Mouse (Mus musculus) leukemia stem cell, adult 10-12 weeks (primary cell): Measurements from ENCODE around the gene Fbxl4. TPM values are rescaled to one million over a fixed set of nuclear protein-coding genes. Genes with fewer than 3 reads are reported as not detected.

Source experiments
- polyA plus RNA-seq: library from polyadenylated mRNA; stranded (reverse); fragments of >175 nt; gene quantifications from 2 replicates; pipeline ENCODE4 v1.2.3, GENCODE M21; 2012; ENCODE audit warnings: low replicate concordance

The Fbxl4 gene
- 6.2 TPM in 1 of 2 replicates, not detected in the other for polyA plus RNA-seq

DNA sequence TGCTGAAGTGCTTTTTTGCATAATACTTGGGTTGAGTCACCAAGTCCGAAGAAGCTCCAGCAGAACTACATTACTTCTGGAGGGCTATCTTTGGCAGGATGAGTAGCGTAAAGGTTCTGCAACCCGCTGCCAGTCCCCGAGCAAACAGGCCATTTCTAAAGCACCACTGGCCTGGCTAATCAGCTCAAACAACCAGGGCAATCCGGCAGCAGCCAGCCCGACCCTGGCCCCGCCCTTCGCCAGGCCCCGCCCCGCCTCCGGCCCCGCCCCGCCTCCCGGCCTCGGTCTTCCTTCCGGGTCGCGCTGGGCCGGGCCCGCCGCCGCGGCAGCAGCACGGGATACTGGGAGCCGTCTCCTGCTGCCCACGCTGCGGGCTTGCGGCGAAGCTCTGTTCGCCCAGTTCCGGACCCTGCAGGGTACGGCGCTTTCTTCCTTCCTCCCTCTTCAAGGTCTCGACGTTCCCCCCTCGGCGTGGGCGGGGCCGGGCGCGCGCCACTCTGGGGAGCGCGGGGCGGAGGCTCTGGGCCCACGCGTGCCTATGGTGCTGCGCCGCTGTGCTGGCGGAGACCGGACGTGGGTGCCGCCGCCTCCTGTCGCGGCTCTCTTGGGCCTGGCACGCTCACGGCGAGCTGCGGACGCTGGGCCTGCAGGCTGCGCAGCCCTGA, at the start of gene Fbxl4:
Gene Fbxl4, plus strand, starts transcription at position 278 of the 665 bp plus-strand sequence.

Other genes with a start within 250 kb of the Fbxl4 start
- gene Pou3f2, start 130.8 kb downstream of the Fbxl4 start, polyA plus RNA-seq = not detected in 2 replicates